Mouse (Mus musculus) kidney, embryonic 14.5 days (tissue): ENCODE results near the gene Mt1. TPM values are rescaled to one million over a fixed set of nuclear protein-coding genes. Genes with fewer than 3 reads are reported as not detected.
A peak's percentile ranks its signal among the peaks of the same experiment; 100 is the strongest.

Experiments used
- ATAC-seq: fragments of 200-750 bp; cut with Nextera tagmentation; 2 replicates; pipeline ENCODE4 v1.8.0; 2017; ENCODE audit warnings: moderate number of reproducible peaks, mild to moderate bottlenecking, moderate TSS enrichment, moderate library complexity; ENCODE audit not compliant: low FRiP score, low TSS enrichment
- H3K27ac ChIP-seq: fragments of 300-500 bp; sonication (generic); 2 replicates; pipeline ENCODE4 v1.5.1; 2014; ENCODE audit warnings: low read depth, mild to moderate bottlenecking, low read length, moderate library complexity, mixed read lengths
- H3K27me3 ChIP-seq: fragments of 300-500 bp; sonication (generic); 2 replicates; pipeline ENCODE4 v1.6.1; 2014; ENCODE audit warnings: mild to moderate bottlenecking, low read length; ENCODE audit not compliant: control insufficient read depth, insufficient read depth
- H3K36me3 ChIP-seq: fragments of 300-500 bp; sonication (generic); 2 replicates; pipeline ENCODE4 v1.6.1; 2014; ENCODE audit warnings: low read length, mixed read lengths; ENCODE audit not compliant: control insufficient read depth, insufficient read depth
- H3K4me1 ChIP-seq: fragments of 300-500 bp; sonication (generic); 2 replicates; pipeline ENCODE4 v1.6.1; 2014; ENCODE audit warnings: low read length, mixed read lengths; ENCODE audit not compliant: control insufficient read depth, insufficient read depth
- H3K4me2 ChIP-seq: fragments of 300-500 bp; sonication (generic); replicated peaks from 2 replicates; pipeline ENCODE4 v1.6.1; 2014; ENCODE audit warnings: low read depth, mild to moderate bottlenecking, low read length
- H3K4me3 ChIP-seq: fragments of 300-500 bp; sonication (generic); 2 replicates; pipeline ENCODE4 v1.5.1; 2014; ENCODE audit warnings: mild to moderate bottlenecking, low read length
- H3K9ac ChIP-seq: fragments of 300-500 bp; sonication (generic); 2 replicates; pipeline ENCODE4 v1.6.1; 2014; ENCODE audit warnings: low read depth, mild to moderate bottlenecking, low read length, moderate library complexity
- H3K9me3 ChIP-seq: fragments of 300-500 bp; sonication (generic); 2 replicates; pipeline ENCODE4 v1.6.1; 2016; ENCODE audit warnings: low read length; ENCODE audit not compliant: control insufficient read depth
- WGBS: fragments of 180-500 bp; shearing (Covaris S2); extraction: QIAGEN DNeasy Blood & Tissue Kit; methylation state at CpG from one replicate; pipeline ENCODE4 v1.1.7; 2014; 5-methylcytosine and 5-hydroxymethylcytosine counted together
- polyA plus RNA-seq: library from polyadenylated mRNA; unstranded; fragments of >200 nt; fragmentation: Nextera tagmentation; extraction: Ambion mirVana; gene quantifications from 2 replicates; pipeline ENCODE4 v1.2.1, GENCODE M21; 2014

Gene Mt1
- polyA plus RNA-seq, 1 experiment from 2014 or later = 166 TPM

GRCm38 (mm10) chr8:94210225-94210624, 31.3 kb downstream of the Mt1 start:
- Histone ChIP-seq H3K27ac (no peak overlapping the region), H3K36me3 (no peaks in the 10 kb centered on the region), H3K9ac (no peak overlapping the region), H3K9me3 (no peaks in the 10 kb centered on the region), H3K4me2 (no peak overlapping the region), H3K4me3 (no peak overlapping the region), H3K27me3 (no peaks in the 10 kb centered on the region), H3K4me1 (peaks cover 5% of the 10 kb centered on the region; the same call in 1 of the 2 replicates)
- no peak for ATAC-seq
- WGBS = 81% methylated on average over 3 of the region's 3 CpGs

GRCm38 (mm10) chr8:94213819-94214218, 34.9 kb downstream of the Mt1 start:
- Histone ChIP-seq H3K36me3 (no peaks in the 10 kb centered on the region), H3K9me3 (no peaks in the 10 kb centered on the region), H3K4me1 (peaks cover 9% of the 10 kb centered on the region), H3K27ac (no peak overlapping the region), H3K27me3 (no peaks in the 10 kb centered on the region), H3K4me2 (peak overlapping the region; percentile 32), H3K9ac (0 out of 2 replicates have a peak overlapping the region, but pooled peaks have one; percentile 20), H3K4me3 (peak overlapping the region; percentile 9; the same call in 1 of the 2 replicates)
- no peak for ATAC-seq
- 62% methylated on average over 6 of the region's 6 CpGs for WGBS

DNA sequence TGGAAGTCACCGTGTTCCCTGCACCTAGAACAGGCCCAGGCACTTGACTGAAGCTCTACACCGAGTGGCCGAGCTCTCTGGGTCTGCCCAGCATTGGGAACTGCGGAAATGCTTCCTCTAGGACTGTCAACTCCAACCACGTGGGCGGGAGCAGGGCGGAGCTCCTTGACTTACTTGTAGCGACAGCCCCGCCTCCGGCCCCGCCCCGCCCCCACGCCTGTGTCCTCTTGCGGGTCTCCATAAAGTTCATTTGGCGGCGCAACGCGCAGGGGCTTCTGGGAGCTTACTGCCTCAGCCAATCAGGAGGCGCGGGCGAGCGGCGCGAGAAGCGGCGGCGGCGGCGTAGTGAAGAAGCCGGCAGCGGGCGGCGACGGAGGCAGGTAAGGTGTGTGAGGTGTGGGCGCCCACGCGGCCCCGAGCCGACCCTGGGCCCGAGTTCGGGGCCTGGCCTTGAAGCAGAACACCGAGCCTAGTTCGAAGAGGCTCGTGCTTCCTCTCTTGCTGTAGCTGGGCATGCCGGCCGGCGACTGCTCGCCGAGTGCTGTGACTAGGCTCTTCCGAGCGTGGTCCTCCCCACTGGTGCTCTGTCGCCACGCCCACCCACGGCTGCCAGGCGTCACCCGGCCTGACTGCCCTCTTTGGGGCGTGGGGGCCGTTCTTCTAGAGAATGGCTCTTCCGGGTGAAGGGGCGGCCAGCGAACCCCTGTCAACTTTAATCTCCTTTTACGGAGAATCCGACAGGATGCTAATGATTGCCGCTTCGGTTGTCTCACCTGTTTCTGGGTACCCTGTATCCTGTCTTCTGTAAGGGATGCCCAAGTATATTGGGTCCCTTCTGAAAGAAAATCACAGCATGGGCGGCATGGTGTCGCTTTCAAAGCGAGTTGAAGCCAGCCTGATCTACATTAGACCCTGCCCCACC, 35.6 kb downstream of the Mt1 start, which contains the start of gene Nup93:
Gene Nup93, plus strand, starts transcription at position 313 of the 922 bp plus-strand sequence.
- Histone ChIP-seq H3K4me1 (peaks cover 9% of the 10 kb centered on the region), H3K27me3 (no peaks in the 10 kb centered on the region), H3K9ac (peak within 1 kb of the TSS; percentile 82), H3K27ac (no peak within 1 kb of the TSS; the same call in 1 of the 2 replicates), H3K9me3 (no peaks in the 10 kb centered on the region), H3K4me2 (peak within 1 kb of the TSS; percentile 84), H3K36me3 (no peaks in the 10 kb centered on the region), H3K4me3 (peak within 1 kb of the TSS; percentile 91)
- peak; percentile 98 for ATAC-seq
- WGBS = 1% methylated on average over 66 of the region's 68 CpGs

DNA sequence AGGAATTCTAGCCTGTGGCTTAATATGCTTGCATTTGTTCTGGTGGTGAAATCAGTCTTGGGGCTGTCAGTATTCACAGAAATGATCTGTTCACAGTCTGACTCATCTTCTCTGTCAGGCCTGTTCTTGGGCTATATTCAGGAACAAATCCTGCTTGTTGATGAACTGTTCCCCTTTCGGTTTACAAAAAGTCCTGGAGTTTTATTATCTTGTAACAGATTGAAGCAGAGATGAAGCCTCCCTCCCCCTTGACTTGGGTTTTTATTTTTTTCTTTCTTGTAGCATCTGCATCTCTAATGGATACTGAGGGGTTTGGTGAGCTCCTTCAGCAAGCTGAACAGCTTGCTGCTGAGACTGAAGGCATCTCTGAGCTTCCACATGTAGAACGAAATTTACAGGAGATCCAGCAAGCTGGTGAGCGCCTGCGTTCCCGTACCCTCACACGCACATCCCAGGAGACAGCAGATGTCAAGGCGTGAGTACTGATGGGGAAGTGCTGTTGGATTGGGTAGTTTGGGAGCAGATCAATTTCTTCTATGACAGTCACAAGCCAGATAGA, 48.6 kb downstream of the Mt1 start:
- no peak overlapping the region for H3K9ac ChIP-seq
- H3K4me2 ChIP-seq = no peak overlapping the region
- H3K4me1 ChIP-seq = no peaks in the 10 kb centered on the region
- ATAC-seq = no peak
- H3K4me3 ChIP-seq = no peak overlapping the region
- no peaks in the 10 kb centered on the region for H3K27me3 ChIP-seq
- no peak overlapping the region for H3K27ac ChIP-seq
- peaks cover 10% of the 10 kb centered on the region for H3K36me3 ChIP-seq
- H3K9me3 ChIP-seq = no peaks in the 10 kb centered on the region
- WGBS = 94% methylated on average over 7 of the region's 7 CpGs

Other genes with a start within 250 kb of the Mt1 start
- 34.0 and 49.7 TPM in 2 replicates for gene Amfr, start 166.2 kb upstream of the Mt1 start, polyA plus RNA-seq
- 140 and 142 TPM in 2 replicates for gene Nudt21, start 142.1 kb upstream of the Mt1 start, polyA plus RNA-seq
- 8.6 and 14.2 TPM in 2 replicates for gene Ogfod1, start 141.9 kb upstream of the Mt1 start, polyA plus RNA-seq
- gene Bbs2, start 80.2 kb upstream of the Mt1 start, polyA plus RNA-seq = 13.8 and 16.8 TPM in 2 replicates
- not detected in 2 replicates for gene Mt4, start 41.9 kb upstream of the Mt1 start, polyA plus RNA-seq
- 0.60 and 1.7 TPM in 2 replicates for gene Mt3, start 26.5 kb upstream of the Mt1 start, polyA plus RNA-seq
- 58.3 and 67.5 TPM in 2 replicates for gene Mt2, start 6.4 kb upstream of the Mt1 start, polyA plus RNA-seq
- 51.8 and 103 TPM in 2 replicates for gene Nup93, start 35.5 kb downstream of the Mt1 start, polyA plus RNA-seq
- gene Slc12a3, start 150.1 kb downstream of the Mt1 start, polyA plus RNA-seq = 0.39 and 0.51 TPM in 2 replicates
- gene Herpud1, start 207.4 kb downstream of the Mt1 start, polyA plus RNA-seq = 53.7 and 61.2 TPM in 2 replicates